Mouse (Mus musculus): Measurements from ENCODE around the gene Acbd7.

Acbd7 gene

DNA sequence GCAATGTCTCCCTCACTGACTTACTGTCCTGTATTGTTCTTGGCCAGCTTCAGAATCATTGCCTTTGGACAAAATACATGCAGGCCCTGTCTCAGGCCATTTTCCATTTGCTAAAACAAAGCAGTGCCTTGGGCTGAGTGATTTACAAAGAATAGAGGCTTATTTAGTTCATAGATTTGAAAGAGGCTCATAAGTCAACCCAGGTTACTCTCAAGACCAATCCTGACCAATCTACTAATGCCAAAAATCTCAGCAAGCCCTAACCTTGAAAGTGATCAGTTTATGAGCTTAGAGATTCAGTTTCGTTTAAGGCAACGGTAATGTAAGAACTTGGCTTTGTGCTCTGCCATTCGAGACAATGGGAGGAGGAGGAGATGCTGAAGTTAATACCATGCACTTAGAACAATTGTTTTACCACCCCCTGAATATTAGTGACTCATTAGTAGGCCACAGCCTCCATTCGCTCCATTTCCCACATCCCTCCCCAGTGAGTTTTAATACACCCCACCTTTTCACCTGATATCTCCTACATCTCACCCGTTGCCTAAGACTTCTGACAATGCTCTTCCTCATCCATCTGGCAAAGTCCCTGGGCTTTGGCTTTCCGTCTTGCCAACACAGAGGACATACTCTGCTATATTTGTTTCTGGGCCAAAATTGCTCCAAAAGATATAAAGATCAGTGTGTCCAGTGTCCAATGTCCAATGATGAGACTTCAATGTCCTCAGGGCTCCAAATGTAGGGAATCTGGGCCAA lies 51.3 kb downstream of the Acbd7 start:
- no peak for DNase-seq
